Mouse (Mus musculus) lung, postnatal 25 days (tissue): ENCODE measurements around the gene Ccdc188.

ENCODE experiments used
- DNase-seq: peaks from one replicate; pipeline ENCODE4 v3.0.0; 2022; ENCODE audit warnings: low spot score

Gene Ccdc188

GRCm38 (mm10) chr16:18235389-18236065, 17.8 kb downstream of the Ccdc188 start:
- peak; percentile 44 for DNase-seq

DNA sequence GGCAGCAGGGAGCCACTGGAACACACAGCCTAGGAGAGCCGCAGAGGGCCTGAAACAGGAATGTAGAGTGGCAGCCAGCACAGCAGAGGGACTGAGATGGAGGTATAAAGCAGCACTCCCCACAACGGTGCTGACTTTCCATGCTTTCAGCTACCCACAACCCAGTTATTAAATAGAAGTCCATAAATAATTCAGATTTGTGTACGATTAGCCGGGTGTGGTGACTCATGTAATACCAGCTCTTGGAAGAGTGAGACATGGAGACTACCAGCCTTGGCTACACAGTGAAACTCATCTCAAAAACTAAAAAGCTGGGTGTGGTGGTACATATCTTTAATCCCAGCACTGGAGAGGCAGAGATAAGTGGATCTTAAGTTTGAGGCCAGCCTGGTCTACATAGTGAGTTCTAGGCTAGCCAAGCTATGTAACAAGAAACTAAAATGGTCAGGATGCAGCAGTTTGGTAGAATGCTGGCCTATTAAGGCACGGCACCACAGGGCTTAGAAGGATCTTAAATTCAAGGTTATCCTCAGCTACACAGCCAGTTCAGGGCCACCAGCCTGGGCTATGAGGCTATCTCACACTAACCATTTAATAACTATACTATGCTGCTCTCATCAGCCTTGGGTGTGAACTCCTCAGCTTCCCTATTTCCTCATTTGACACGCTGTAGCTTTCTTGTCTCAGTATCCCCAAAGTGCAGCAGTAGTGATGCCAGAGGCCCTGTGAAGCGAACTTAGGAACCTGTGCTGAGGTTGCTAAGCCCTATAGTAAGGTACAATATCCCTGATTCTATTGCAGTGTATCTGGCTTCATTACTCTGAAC, 19.2 kb downstream of the Ccdc188 start:
- DNase-seq = no peak

GRCm38 (mm10) chr16:18241581-18241980, 23.9 kb downstream of the Ccdc188 start:
- no peak for DNase-seq

- DNase-seq = no peak
These were observed 30.1 kb downstream of the Ccdc188 start for GRCm38 (mm10) chr16:18247521-18248399.

DNA sequence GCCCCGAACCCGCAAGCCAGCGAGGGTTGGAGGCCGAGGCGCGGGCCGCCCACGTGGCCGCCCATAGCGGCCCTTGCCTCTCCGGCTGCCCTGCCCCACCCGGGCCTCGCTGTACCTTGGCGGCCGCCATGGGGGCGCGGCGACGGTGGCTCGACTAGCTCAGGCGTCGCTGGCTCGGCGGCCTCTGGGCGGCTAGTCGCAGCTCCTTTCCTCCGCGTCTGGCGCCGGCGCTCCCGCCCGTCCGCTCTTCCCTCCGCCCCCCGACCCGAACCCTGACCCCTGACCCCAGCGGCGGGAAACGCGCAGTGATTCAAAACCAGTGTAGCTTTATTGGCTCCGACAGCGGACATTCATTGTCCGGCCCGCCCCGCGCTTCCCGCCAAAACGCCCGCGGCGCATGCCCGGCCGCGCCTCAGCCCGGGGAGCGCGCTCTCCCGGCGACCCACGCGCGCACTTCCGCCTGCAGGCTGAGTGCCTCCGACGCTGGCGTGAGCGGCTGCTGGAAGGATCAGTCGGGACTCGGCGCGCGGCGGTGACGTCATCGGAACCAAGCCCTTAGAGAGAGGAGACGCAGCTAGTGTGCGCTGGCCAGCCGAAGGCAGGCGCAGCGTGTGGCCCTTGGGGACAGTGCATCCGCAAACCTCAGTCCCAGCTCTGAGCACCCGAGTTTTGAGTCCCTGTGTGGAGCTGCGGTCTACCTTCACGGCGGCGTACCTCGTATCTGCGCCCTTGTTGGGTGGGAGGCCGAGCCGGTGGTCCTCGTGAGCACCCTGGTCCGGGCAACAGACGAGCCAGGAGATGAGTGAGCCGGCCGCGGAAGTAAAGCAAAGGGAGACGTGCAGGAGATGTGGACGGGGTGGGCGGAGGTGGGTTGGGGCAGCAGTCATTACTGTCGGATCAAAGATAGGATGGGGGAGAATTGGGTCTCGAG, 31.0 kb downstream of the Ccdc188 start, which contains the start of the genes Trmt2a and Ranbp1:
TSS of gene Trmt2a (plus strand) at position 247 of the 931 bp plus-strand sequence.
TSS of gene Ranbp1 (minus strand) at position 300 of the 931 bp plus-strand sequence.
- peak; percentile 99 for DNase-seq

DNA sequence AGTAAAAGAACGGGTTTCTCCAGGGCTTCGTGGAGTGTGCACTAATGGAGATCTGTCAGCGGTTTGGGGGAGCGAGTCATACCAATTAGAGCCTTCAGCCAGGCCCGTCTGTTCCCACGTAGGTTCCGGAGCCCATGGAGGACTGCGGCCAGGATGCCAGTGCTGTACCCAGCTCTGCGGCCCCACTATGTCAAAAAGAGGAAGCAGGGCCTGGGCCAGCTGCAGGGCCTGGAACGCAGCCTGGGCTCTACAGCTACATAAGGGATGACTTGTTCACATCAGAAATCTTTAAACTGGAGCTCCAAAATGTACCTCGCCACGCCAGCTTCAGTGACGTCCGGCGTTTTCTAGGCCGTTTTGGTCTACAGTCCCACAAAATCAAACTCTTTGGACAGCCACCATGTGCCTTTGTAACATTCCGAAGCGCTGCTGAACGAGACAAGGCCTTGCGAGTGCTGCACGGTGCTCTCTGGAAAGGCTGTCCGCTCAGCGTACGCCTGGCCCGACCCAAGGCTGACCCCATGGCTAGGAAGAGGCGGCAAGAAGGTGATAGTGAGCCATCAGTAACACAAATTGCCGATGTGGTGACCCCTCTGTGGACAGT, 31.8 kb downstream of the Ccdc188 start:
- DNase-seq = peak; percentile 20

DNA sequence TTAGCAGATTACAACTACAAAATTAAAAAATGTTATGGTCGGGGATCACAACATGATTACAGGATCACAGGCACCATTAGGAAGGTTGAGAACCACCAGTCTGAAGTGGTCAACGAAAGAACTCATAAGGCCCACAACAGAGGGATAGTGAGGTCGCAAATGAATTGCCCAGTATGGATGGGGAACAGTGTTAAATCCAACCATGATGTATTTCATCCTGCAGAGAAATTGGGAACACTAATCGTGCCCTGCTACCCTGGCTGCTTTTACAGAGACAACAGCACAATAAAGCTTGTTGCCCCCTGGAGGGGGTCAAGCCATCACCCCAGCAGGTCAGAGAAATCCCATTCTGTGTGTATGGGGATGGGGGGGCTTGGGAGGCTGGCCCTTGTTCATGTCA, 32.6 kb downstream of the Ccdc188 start:
- DNase-seq = no peak

DNA sequence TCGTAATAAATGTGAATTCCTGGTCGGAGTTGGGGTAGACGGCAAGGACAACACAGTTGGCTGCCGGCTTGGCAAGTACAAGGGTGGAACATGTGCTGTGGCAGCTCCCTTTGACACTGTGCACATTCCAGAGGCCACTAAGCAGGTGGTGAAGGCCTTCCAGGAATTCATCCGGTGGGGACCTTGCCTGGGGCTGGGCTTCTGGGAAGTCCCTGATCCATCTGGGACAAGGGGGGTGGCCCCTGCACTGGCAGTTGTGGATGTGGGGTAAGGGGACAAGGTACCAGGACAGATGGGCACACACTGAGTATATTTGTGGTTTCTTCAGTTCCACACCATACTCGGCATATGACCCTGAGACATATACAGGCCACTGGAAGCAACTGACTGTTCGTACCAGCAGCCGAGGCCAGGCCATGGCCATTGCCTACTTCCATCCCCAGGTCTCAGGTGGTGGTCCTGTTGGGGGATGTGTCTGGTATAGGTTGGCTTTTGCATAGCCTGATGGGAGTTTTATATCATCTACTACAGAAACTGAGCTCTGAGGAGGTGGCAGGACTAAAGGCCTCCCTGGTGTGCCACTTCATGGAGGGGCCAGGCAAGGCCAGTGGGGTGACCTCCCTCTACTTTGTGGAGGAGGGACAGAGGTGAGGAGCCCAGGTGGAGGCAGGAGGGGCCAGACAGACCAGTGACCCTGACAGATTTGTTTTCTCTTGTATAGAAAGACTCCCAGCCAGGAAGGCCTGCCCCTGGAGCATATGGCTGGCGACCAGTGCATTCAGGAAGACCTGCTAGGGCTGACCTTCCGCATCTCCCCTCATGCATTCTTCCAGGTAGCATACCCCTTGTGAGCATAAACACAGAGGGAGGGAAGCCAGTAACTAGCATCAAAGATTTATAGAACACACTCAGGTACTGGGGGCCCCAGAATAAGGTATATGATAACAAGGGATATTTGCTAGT, 33.4 kb downstream of the Ccdc188 start:
- no peak for DNase-seq

DNA sequence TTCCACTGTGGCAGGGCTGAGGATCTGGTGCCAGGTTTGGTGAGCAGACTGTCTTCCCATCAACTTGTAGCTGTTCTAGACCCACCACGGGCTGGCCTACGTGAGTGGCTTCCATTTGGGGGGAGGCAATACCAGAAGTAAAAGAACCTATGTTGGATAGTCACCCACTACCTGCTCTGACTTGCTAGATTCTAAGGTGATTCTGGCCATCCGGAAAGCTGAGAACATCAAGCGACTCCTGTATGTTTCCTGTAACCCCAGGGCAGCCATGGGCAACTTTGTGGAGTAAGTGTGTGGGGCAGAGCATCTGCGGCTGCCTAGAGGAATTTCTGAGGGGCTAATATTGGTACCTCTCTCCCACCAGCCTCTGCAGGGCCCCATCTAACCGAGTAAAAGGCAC, 35.1 kb downstream of the Ccdc188 start:
- DNase-seq = no peak

DNA sequence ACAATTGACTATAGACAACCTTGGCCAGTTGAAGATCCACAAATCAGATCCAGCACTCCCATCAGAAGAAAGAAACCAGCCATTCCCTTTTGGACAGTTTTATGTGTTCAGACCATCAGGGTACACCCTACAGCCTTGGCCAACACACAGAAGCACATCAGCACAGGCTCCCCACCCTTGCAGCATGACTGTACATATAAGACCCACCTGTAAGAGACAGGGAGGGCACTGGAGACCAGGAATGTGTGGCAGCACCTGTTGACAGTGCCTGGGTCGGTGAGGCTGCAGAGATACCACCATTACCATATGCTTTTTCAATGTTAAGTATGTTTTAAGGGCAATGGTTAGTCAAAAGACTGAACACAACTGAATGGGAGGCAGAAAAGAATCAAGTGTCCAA, 36.2 kb downstream of the Ccdc188 start:
- DNase-seq = no peak

DNA sequence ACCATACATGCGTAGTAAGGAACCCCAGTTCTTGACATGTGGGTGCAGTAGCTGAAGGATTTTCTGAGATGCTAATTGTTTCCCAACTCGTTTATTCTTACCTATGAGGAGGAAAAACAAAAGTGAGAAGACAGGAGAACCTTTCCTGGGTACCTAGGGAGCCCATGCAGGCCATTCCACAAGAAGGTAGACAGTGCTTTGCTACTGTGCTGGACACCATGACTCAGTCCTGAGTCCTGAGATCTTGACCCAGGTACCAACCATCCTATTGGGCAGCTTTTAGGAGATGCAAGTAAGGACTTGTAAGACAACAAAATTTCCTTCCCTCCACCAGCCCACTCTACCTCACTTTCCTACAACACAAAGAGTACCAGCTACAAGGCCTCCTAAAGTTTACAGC, 40.5 kb downstream of the Ccdc188 start, which contains the start of gene Gm49776:
TSS of gene Gm49776 (minus strand) at position 101 of the 400 bp plus-strand sequence.
- no peak for DNase-seq

- no peak for DNase-seq
These were observed 47.3 kb downstream of the Ccdc188 start for GRCm38 (mm10) chr16:18265024-18265423.

DNA sequence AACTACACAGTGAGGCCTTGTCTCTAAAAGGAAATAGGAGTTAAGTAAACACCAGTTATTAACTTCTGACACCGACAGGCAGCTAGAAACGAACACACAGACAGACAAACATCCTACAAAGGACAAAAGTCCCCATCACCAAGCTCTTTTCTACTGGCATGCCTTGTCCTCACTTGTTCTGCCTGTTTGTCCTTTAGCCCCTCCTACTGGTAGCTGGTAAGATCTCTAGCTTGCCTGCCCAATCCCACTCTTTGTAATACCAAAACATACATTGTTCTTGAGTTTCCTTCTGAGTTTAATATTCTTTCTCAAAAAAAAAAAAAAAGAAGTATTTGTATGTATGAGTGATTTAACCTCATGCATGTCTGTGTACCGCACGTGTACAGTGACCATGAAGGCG, 50.5 kb downstream of the Ccdc188 start:
- no peak for DNase-seq
